Mouse (Mus musculus): ENCODE measurements around the gene Plekha7.

GRCm38 (mm10) chr7:116230811-116231609, 77.2 kb downstream of the Plekha7 start:
- TF ChIP-seq FLI1 (IDR thresholded peaks at IDR 0.05; ENCODE audit: low read length) (no peak), GATA1 (IDR thresholded peaks at IDR 0.05; ENCODE audit: borderline replicate concordance, low read length) (no peak)
